Mouse (Mus musculus): ENCODE measurements around the gene Olfr1274-ps. TPM values are rescaled to one million over a fixed set of nuclear protein-coding genes. Genes with fewer than 3 reads are reported as not detected.

Olfr1274-ps gene
- total RNA-seq, 2 experiments from 2014 or later: not detected

DNA sequence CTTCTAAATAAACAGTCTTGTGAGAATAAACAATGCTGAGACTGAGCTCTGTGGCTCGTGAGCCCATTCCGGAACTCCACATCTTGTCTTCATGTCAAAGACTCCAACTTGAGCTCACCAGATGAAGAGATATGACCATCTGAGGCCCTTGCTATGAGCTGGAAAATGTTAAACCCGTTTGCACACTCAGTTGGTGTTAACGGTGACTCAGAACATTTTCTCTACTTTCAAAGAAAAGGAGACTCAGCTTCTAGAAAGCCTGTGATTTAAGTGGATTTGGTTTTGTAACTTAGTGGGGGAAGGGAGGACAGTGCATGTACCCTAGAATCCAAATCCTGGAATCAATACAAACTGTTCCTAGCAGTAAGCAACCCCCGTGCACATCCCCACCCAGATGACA, 45.3 kb downstream of the Olfr1274-ps start:
- no peak for TF ChIP-seq CTCF (IDR thresholded peaks at IDR 0.05)
- intact Hi-C loops (cut with DNase I): no loop called here
- Histone ChIP-seq H3K27ac (no peak overlapping the region), H3K4me3 (no peak overlapping the region)
- no peak for DNase-seq

- no peak overlapping the region for H3K27ac ChIP-seq
Observed at GRCm38 (mm10) chr2:90448967-90449740, 50.7 kb downstream of the Olfr1274-ps start.

DNA sequence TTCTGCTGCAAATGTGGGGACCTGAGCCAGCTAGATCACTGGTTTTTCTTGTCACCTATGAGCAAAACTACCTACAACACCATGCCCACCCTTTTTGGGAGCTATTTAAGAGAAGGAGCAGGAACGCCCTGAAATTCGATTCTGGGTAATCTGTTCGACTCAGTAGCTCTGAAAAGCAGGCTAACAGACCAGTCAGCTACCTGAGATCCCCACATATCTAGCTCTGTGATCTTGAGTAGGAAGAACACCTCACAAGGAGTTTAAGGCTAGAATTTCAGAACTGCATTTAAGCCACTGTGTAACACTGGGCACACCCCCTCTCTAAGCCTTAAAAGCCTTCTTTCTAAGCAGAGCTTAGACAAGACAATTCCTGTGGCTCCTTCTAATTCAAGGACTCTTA, 53.9 kb downstream of the Olfr1274-ps start:
- no peak for TF ChIP-seq CTCF (IDR thresholded peaks at IDR 0.05)
- no peak for DNase-seq
- Histone ChIP-seq H3K4me3 (no peak overlapping the region), H3K27ac (no peak overlapping the region)
- intact Hi-C loops (cut with DNase I): no loop called here

More at GRCm38 (mm10) chr2:90448967-90449740, 50.7 kb downstream of the Olfr1274-ps start:
- no peak for TF ChIP-seq CTCF (IDR thresholded peaks at IDR 0.05)
- intact Hi-C loops (cut with DNase I): no loop called here
- H3K4me3 ChIP-seq: no peak overlapping the region
- DNase-seq: no peak

Other genes starting within 250 kb of the Olfr1274-ps start
- gene Olfr1270, start 245.6 kb upstream of the Olfr1274-ps start, total RNA-seq (2021): not detected
- gene Olfr1506, start 174.2 kb upstream of the Olfr1274-ps start, total RNA-seq (2021): not detected
- gene Olfr142, start 141.1 kb upstream of the Olfr1274-ps start, total RNA-seq (2021): not detected
- gene Olfr1271, start 127.7 kb upstream of the Olfr1274-ps start, total RNA-seq (2021): not detected
- gene Olfr1272, start 105.8 kb upstream of the Olfr1274-ps start, total RNA-seq (2021): not detected
- not detected for gene Gm13769, start 76.5 kb upstream of the Olfr1274-ps start, total RNA-seq (2021)
- 1 to 10 TPM; 2.1 to 4.2 TPM for gene Ptprj, start 182.0 kb downstream of the Olfr1274-ps start, total RNA-seq (2021)

Data from gastrocnemius, adult 2 months (tissue).